Mouse (Mus musculus): ENCODE results near the gene Slco4a1. TPM values are rescaled to one million over a fixed set of nuclear protein-coding genes. Genes with fewer than 3 reads are reported as not detected.

Slco4a1 gene
- polyA plus RNA-seq, 1 experiment from 2014 or later = not detected

GRCm38 (mm10) chr2:180439791-180440190, 16.3 kb upstream of the Slco4a1 start:
- Histone ChIP-seq H3K4me1 (ENCODE audit: control insufficient read depth, insufficient read depth, low read length) (peaks cover 23% of the 10 kb centered on the region), H3K4me2 (no peak overlapping the region), H3K9me3 (replicated peaks; ENCODE audit: control insufficient read depth, low read length) (no peaks in the 10 kb centered on the region), H3K9ac (ENCODE audit: low read depth, low read length) (no peak overlapping the region), H3K27me3 (ENCODE audit: control insufficient read depth, insufficient read depth, low read length) (no peaks in the 10 kb centered on the region), H3K4me3 (ENCODE audit: low read depth, low read length) (no peak overlapping the region), H3K36me3 (ENCODE audit: control insufficient read depth, insufficient read depth, low read length) (no peaks in the 10 kb centered on the region), H3K27ac (ENCODE audit: low read depth, low read length) (no peak overlapping the region)
- ATAC-seq (replicated peaks; ENCODE audit: insufficient number of reproducible peaks, low FRiP score, low TSS enrichment) = no peak
- 31% methylated on average over 3 of the region's 3 CpGs for WGBS (ENCODE audit: insufficient replicate concordance)

GRCm38 (mm10) chr2:180440596-180441332, 15.3 kb upstream of the Slco4a1 start:
- no peaks in the 10 kb centered on the region for H3K27me3 ChIP-seq (ENCODE audit: control insufficient read depth, insufficient read depth, low read length)
- H3K36me3 ChIP-seq (ENCODE audit: control insufficient read depth, insufficient read depth, low read length) = no peaks in the 10 kb centered on the region
- H3K4me1 ChIP-seq (ENCODE audit: control insufficient read depth, insufficient read depth, low read length) = peaks cover 17% of the 10 kb centered on the region
- H3K4me3 ChIP-seq (ENCODE audit: low read depth, low read length) = no peak overlapping the region
- no peak overlapping the region for H3K4me2 ChIP-seq
- no peak for ATAC-seq (replicated peaks; ENCODE audit: insufficient number of reproducible peaks, low FRiP score, low TSS enrichment)
- WGBS (ENCODE audit: insufficient replicate concordance) = 52% methylated on average over 9 of the region's 9 CpGs
- H3K9ac ChIP-seq (ENCODE audit: low read depth, low read length) = no peak overlapping the region
- H3K27ac ChIP-seq (ENCODE audit: low read depth, low read length) = no peak overlapping the region; the same call in 1 of the 2 replicates
- H3K9me3 ChIP-seq (replicated peaks; ENCODE audit: control insufficient read depth, low read length) = no peaks in the 10 kb centered on the region

GRCm38 (mm10) chr2:180442061-180442460, 14.0 kb upstream of the Slco4a1 start:
- Histone ChIP-seq H3K4me3 (ENCODE audit: low read depth, low read length) (no peak overlapping the region), H3K9me3 (replicated peaks; ENCODE audit: control insufficient read depth, low read length) (no peaks in the 10 kb centered on the region), H3K4me1 (ENCODE audit: control insufficient read depth, insufficient read depth, low read length) (peaks cover 12% of the 10 kb centered on the region), H3K27me3 (ENCODE audit: control insufficient read depth, insufficient read depth, low read length) (no peaks in the 10 kb centered on the region; the same call in 1 of the 2 replicates), H3K27ac (ENCODE audit: low read depth, low read length) (no peak overlapping the region), H3K36me3 (ENCODE audit: control insufficient read depth, insufficient read depth, low read length) (no peaks in the 10 kb centered on the region), H3K9ac (ENCODE audit: low read depth, low read length) (no peak overlapping the region), H3K4me2 (no peak overlapping the region)
- 60% methylated on average over 5 of the region's 5 CpGs for WGBS (ENCODE audit: insufficient replicate concordance)
- no peak for ATAC-seq (replicated peaks; ENCODE audit: insufficient number of reproducible peaks, low FRiP score, low TSS enrichment)

- no peak overlapping the region for H3K4me2 ChIP-seq
- WGBS (ENCODE audit: insufficient replicate concordance) = 58% methylated on average over 7 of the region's 7 CpGs
- H3K4me1 ChIP-seq (ENCODE audit: control insufficient read depth, insufficient read depth, low read length) = peaks cover 6% of the 10 kb centered on the region
Measured at GRCm38 (mm10) chr2:180443861-180444260, 12.2 kb upstream of the Slco4a1 start.

GRCm38 (mm10) chr2:180444957-180445785, 10.9 kb upstream of the Slco4a1 start:
- Histone ChIP-seq H3K4me1 (ENCODE audit: control insufficient read depth, insufficient read depth, low read length) (peaks cover 6% of the 10 kb centered on the region), H3K27me3 (ENCODE audit: control insufficient read depth, insufficient read depth, low read length) (no peaks in the 10 kb centered on the region; the same call in 1 of the 2 replicates), H3K9ac (ENCODE audit: low read depth, low read length) (no peak overlapping the region), H3K4me2 (no peak overlapping the region), H3K36me3 (ENCODE audit: control insufficient read depth, insufficient read depth, low read length) (no peaks in the 10 kb centered on the region), H3K4me3 (ENCODE audit: low read depth, low read length) (no peak overlapping the region), H3K27ac (ENCODE audit: low read depth, low read length) (no peak overlapping the region), H3K9me3 (replicated peaks; ENCODE audit: control insufficient read depth, low read length) (no peaks in the 10 kb centered on the region)
- no peak for ATAC-seq (replicated peaks; ENCODE audit: insufficient number of reproducible peaks, low FRiP score, low TSS enrichment)
- 37% methylated on average over 8 of the region's 9 CpGs for WGBS (ENCODE audit: insufficient replicate concordance)

More at GRCm38 (mm10) chr2:180443861-180444260, 12.2 kb upstream of the Slco4a1 start:
- Histone ChIP-seq H3K4me3 (ENCODE audit: low read depth, low read length) (no peak overlapping the region), H3K9me3 (replicated peaks; ENCODE audit: control insufficient read depth, low read length) (no peaks in the 10 kb centered on the region), H3K27ac (ENCODE audit: low read depth, low read length) (no peak overlapping the region), H3K36me3 (ENCODE audit: control insufficient read depth, insufficient read depth, low read length) (no peaks in the 10 kb centered on the region), H3K27me3 (ENCODE audit: control insufficient read depth, insufficient read depth, low read length) (no peaks in the 10 kb centered on the region; the same call in 1 of the 2 replicates), H3K9ac (ENCODE audit: low read depth, low read length) (no peak overlapping the region)
- no peak for ATAC-seq (replicated peaks; ENCODE audit: insufficient number of reproducible peaks, low FRiP score, low TSS enrichment)

GRCm38 (mm10) chr2:180445962-180446361, 10.1 kb upstream of the Slco4a1 start:
- Histone ChIP-seq H3K4me1 (ENCODE audit: control insufficient read depth, insufficient read depth, low read length) (peaks cover 6% of the 10 kb centered on the region), H3K36me3 (ENCODE audit: control insufficient read depth, insufficient read depth, low read length) (no peaks in the 10 kb centered on the region), H3K9me3 (replicated peaks; ENCODE audit: control insufficient read depth, low read length) (no peaks in the 10 kb centered on the region), H3K27ac (ENCODE audit: low read depth, low read length) (no peak overlapping the region), H3K4me3 (ENCODE audit: low read depth, low read length) (no peak overlapping the region), H3K27me3 (ENCODE audit: control insufficient read depth, insufficient read depth, low read length) (no peaks in the 10 kb centered on the region; the same call in 1 of the 2 replicates), H3K9ac (ENCODE audit: low read depth, low read length) (no peak overlapping the region), H3K4me2 (no peak overlapping the region)
- ATAC-seq (replicated peaks; ENCODE audit: insufficient number of reproducible peaks, low FRiP score, low TSS enrichment) = no peak
- 81% methylated on average over 1 of the region's 1 CpGs for WGBS (ENCODE audit: insufficient replicate concordance)

GRCm38 (mm10) chr2:180449007-180449406, 7.0 kb upstream of the Slco4a1 start:
- no peak overlapping the region for H3K27ac ChIP-seq (ENCODE audit: low read depth, low read length)
- H3K4me1 ChIP-seq (ENCODE audit: control insufficient read depth, insufficient read depth, low read length) = no peaks in the 10 kb centered on the region
- H3K27me3 ChIP-seq (ENCODE audit: control insufficient read depth, insufficient read depth, low read length) = no peaks in the 10 kb centered on the region; the same call in 1 of the 2 replicates
- no peak for ATAC-seq (replicated peaks; ENCODE audit: insufficient number of reproducible peaks, low FRiP score, low TSS enrichment)
- H3K36me3 ChIP-seq (ENCODE audit: control insufficient read depth, insufficient read depth, low read length) = no peaks in the 10 kb centered on the region
- H3K9ac ChIP-seq (ENCODE audit: low read depth, low read length) = no peak overlapping the region
- WGBS (ENCODE audit: insufficient replicate concordance) = 63% methylated on average over 5 of the region's 5 CpGs
- H3K4me3 ChIP-seq (ENCODE audit: low read depth, low read length) = no peak overlapping the region
- H3K9me3 ChIP-seq (replicated peaks; ENCODE audit: control insufficient read depth, low read length) = no peaks in the 10 kb centered on the region
- no peak overlapping the region for H3K4me2 ChIP-seq

- Histone ChIP-seq H3K36me3 (ENCODE audit: control insufficient read depth, insufficient read depth, low read length) (no peaks in the 10 kb centered on the region), H3K9me3 (replicated peaks; ENCODE audit: control insufficient read depth, low read length) (no peaks in the 10 kb centered on the region), H3K4me1 (ENCODE audit: control insufficient read depth, insufficient read depth, low read length) (peaks cover 4% of the 10 kb centered on the region; the same call in 1 of the 2 replicates), H3K4me3 (ENCODE audit: low read depth, low read length) (no peak overlapping the region), H3K27me3 (ENCODE audit: control insufficient read depth, insufficient read depth, low read length) (no peaks in the 10 kb centered on the region; the same call in 1 of the 2 replicates), H3K9ac (ENCODE audit: low read depth, low read length) (no peak overlapping the region), H3K27ac (ENCODE audit: low read depth, low read length) (no peak overlapping the region), H3K4me2 (no peak overlapping the region)
- 77% methylated on average over 5 of the region's 5 CpGs for WGBS (ENCODE audit: insufficient replicate concordance)
- ATAC-seq (replicated peaks; ENCODE audit: insufficient number of reproducible peaks, low FRiP score, low TSS enrichment) = no peak
Measured at GRCm38 (mm10) chr2:180450529-180450928, 5.5 kb upstream of the Slco4a1 start.

Data from heart, embryonic 11.5 days (tissue).